Mouse (Mus musculus) urinary bladder, adult 18-20 months (tissue): Measurements from ENCODE around the gene Cnp.
A peak's percentile ranks its signal among the peaks of the same experiment; 100 is the strongest.
"Not testable (repeated sequence)": the region's sequence is repeated elsewhere in the genome, so short reads cannot be mapped to it uniquely, and the experiment has no call there.

Experiments
- DNase-seq, 2 experiments: peaks; one replicate each; pipeline ENCODE4 v3.0.0; 2022; ENCODE audit warnings: low spot score in 2 of 2, mixed read lengths in 2 of 2

The Cnp gene

DNA sequence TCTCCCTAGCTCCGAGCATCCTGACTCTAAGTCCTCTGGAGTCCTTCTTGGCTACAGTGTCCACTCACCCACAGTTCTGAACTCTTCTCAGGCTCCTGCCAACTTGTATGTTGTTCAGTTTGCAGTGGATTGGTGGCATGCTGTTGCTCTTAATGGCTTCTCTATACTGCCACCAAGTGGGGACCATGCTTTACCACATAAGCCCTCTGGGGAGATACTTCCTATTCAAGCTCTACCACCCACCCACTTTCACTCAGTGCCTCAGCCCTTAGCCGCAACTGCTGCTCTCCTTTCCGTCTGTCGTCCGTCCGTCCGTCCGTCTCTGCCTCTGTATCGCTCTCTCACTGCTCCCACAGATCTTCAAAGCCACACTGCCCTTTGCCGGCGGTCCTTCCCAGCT is 19.1 kb upstream of the Cnp start:
- DNase-seq = peak; percentile 24 to 28

- no peak for DNase-seq
Measured at GRCm38 (mm10) chr11:100557563-100557962, 17.1 kb upstream of the Cnp start.

DNA sequence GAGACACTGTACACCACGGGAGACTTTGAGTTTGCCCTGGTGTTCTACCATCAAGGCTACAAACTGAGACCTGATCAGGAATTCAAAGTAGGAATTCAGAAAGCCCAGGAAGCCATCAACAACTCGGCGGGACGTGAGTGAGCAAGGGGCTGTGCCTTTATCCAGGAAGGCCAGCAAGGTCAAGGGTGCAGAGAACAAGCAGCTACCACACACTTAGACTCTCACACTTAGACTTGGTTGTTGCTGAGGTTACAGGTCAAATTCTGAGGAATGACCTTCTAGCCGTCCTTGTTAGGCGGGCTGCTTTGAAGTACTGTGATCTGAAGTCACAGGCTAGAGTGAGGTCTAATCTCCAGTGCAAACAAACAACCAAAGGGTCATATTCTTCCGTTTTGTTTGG is 15.2 kb upstream of the Cnp start:
- no peak for DNase-seq

DNA sequence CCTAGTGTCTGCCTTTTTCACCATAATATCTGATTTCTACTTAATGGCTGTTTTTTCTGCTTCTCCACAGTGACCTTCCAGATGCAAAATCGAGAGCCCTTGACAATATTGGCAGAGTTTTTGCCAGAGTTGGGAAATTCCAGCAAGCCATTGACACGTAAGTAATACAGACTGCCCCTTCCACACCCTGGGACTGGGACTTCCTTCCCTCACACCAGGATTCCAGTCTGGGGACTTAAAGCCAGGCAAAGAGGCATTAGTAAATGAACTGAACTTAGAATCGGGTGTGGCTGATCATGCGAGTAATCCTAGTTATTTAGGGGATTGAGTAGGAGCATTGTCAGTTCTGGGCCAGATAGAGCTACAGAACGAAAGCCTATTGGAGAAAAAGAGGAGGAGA is 13.0 kb upstream of the Cnp start:
- DNase-seq = no peak

- no peak for DNase-seq
Measured at GRCm38 (mm10) chr11:100564297-100564696, 10.4 kb upstream of the Cnp start.

DNA sequence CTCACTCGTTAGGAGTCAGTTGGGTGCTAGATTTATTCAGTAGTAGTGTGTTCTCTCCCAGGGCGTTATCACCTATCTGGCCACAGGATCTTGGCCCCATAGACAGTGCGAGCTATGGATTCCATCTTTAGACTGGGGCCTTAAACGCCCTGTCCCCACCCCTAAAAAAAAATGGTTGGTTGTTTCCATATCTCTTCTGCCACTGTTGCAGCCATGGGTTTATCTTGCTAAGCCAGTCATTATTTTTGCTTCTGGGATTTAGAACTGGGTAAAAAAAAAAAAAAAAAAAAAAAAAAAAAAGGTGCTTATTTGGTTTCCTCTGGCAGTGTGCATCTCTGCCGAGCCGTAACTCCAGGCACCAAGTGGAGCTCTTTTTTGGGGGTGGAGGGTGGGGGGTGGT is 10.0 kb upstream of the Cnp start:
- DNase-seq = no peak

GRCm38 (mm10) chr11:100567229-100567628 is 7.5 kb upstream of the Cnp start:
- DNase-seq = no peak

DNA sequence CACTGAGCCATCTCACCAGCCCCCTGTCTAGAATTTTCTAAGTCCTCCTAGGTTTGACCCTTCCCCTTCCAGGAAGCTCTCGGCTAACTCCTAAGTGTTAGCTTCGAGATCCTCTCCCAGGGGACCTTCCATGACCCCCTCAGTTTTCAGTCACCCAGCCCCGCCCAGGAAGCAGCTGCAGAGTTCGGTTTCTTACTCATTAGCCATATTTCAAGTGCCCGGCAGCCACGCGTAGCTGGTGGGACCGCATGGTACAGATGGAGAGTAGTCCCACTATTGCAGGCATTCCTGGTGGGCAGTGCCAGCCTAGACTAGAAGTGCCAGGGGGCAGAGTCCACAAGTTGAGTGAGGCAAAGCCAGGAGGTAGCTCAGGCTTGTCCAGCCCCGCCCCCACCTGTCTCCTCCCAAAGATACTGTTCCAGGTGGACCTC is 6.9 kb upstream of the Cnp start:
- no peak for DNase-seq

GRCm38 (mm10) chr11:100568692-100569091 is 6.0 kb upstream of the Cnp start:
- DNase-seq = no peak

DNA sequence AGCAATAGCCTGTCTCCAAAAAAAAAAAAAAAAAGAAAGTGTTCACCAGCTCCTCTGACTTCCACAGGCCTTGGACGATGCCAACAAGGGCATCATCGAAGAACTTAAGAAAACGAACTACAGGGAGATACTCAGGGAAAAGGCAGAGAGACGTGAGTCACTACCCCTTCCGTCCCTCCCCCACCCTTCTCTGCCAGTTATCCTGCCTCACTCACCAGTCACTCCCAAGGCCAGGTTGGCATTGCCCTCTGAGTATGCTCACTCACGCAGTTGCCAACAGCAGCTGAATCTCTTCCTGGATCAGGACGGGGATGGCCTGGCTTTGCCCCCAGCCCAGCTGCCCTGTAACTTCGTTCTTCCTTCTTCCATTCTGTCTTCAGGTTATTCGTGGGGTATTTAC is 4.9 kb upstream of the Cnp start:
- DNase-seq = no peak

DNA sequence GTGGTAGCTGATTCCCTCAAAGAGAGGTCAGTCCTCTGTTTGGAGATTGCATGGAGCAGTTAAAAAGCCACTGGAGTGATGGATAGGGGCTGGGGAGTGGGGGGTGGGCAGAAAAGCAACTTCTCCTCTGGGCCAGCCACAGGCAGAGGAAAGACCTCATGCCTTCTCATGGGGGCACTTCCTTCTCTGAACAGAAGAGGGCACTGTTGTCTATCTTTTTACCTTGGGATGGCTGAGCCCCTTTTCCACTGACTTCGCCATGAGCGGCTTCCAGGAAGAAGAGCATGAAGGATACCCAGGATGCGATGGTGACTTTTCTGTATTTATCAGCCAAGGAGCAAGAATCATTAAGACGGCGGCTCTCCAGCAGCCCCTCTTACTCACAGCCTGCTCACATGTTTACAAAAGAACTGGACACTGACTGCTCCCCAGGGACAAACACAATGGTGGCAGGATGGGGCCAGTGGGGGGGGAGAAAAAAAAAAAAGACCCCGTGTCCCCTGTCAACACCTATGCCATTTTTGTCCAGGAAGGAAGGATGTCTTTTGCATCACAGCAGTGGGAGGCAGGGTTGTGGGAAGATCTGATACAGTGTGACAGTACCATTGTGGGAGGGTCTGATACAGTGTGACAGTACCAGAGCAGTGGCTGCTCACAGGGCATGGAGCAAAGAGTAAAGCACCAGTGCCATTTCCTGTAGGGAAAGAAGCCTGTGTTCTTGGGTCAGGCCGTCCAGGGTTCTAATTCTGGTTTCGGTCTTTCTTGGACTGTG is 4.1 kb upstream of the Cnp start:
- DNase-seq = peak; percentile 45 to 59

- no peak for DNase-seq
Measured at GRCm38 (mm10) chr11:100571202-100571567, 3.5 kb upstream of the Cnp start.

DNA sequence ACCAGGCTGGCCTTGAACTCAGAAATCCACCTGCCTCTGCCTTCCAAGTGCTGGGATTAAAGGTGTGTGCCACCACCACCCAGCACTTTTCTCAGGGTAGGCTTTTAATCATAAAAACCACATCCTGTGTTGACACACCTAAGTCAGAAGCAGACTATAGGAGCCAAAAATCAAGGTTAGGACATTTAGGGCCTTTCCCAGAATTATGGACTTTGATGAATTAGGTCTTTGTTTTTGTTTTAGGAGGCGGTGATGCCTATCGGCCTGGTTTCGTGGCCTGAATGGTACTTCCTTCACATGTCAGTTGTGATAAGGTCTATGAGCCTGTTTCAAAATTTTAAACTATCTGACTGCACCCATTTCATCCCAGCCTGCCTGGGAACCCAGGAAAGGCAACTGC is 516 bp upstream of the Cnp start:
- DNase-seq = no peak

DNA sequence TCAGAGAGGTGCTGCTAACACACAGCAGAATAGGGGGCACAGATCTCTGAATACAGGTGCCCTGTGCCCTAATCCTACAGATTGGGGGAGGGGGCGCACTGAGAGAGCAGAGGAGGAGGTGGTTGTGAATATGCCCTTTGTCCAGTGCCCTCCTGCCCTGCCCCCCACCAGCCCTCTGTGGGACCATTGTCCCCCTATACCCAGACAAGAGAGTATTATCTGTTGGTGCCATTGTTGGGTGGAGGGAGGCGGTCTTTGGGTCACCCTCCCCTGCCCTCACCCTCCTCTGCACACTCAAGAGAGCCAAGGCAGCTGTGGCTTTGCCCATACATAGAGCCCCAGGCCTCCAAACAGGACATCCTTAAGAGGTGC is 766 bp downstream of the Cnp start:
- DNase-seq = no peak

- DNase-seq = no peak
Measured at GRCm38 (mm10) chr11:100576256-100576655, 1.6 kb downstream of the Cnp start.

GRCm38 (mm10) chr11:100577852-100578599 is 3.3 kb downstream of the Cnp start:
- DNase-seq = no peak

DNA sequence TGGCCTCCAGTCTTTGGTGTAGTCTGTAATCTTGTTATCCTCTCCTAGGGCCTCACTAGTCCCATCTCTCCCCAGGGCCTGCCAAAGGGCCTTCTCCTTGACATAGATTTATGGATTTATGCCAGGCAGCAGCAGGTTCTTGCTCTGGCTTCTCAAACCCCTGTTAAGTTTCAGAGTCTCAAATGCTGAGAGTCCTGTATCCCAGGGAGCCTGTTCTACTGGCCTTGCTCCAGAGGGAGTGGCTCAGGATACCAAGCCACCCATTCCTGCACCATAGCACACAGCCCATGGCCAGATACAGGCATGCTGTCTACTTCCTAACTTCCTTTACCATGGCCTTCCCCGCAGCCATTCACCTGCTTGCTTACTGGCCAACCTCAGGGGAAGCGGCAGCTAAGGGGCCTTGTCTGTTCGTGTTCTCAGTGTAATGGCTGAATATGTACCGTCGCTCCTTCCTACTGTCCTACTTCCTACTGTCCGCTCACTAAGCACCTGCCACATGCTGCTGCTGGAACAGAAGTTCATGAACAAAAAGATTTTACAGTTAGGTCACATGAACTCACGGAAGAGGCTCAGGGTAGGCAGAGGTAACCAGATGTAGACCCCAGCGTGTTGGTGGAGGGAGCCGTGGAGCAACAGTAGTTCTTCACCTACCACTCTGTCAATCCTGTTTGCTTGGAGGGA is 4.6 kb downstream of the Cnp start:
- DNase-seq = no peak

DNA sequence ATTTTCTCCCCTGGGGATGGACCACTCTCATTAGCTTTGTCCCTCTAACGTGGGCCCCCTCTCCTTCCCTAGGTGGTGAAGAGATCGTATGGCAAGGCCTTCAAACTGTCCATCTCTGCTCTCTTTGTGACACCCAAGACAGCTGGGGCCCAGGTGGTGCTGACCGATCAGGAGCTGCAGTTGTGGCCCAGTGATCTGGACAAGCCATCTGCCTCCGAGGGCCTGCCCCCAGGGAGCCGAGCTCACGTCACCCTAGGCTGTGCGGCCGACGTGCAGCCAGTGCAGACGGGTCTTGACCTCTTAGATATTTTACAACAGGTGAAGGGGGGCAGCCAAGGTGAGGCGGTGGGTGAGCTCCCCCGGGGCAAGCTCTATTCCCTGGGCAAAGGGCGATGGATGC is 5.6 kb downstream of the Cnp start:
- no peak for DNase-seq

- DNase-seq = no peak
Measured at GRCm38 (mm10) chr11:100581756-100582155, 7.1 kb downstream of the Cnp start.

DNA sequence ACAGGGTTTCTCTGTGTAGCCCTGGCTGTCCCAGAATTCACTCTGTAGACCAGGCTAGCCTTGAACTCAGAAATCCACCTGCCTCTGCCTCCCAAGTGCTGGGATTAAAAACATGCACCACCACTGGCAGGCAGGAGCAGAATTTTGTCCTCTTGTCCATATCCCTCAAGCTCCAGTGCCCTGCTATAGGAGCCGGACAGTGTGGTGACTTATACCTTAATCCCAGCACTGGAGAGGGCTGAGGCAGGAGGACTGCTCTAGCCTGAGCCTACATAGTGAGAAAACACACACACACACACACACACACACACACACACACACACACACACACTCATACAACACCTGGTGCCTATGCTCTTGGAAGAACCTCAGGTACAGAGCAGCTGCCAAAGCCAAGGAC is 7.7 kb downstream of the Cnp start:
- DNase-seq = not testable (repeated sequence)

- DNase-seq = no peak
Measured at GRCm38 (mm10) chr11:100582836-100583235, 8.1 kb downstream of the Cnp start.

DNA sequence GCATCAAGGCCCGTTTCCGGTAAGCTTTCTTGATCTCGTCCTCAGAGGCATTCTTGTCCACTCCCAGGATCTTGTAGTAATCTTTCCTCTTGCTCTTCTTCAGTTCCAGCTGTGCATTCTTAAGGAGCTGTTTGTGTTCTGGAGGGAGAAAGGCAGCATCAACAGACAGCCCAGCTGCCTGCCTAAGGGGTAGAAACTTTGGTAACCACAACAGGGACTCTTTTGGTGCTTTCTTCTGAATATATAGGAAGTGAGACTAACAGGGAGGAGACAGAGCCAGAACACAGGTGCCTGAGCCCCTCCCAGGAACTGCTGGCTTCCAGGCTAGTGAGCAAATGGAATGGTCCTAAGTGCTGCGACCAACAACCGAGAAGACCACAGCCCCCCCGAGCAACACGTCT is 9.9 kb downstream of the Cnp start:
- no peak for DNase-seq

DNA sequence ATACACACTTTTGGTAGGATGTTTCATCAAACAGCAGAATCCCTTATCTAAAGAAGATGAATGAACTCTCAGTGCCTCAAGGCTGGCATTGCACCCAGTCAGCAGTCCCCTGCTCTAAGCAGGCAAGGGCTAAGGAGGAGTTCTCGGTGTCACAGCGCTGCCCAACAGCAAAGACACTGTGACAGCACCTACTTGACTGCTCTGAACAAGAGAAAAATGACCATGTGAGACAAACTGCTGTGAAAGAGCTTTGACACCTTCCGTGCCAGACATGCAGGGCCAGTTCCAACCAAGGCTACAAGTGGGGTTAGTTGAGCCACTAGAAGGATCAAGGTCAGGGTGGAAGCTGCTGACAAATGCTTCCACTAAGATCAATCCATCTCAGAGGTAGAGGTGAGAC is 10.4 kb downstream of the Cnp start:
- DNase-seq = no peak
